Mouse (Mus musculus) stomach, postnatal 0 days (tissue): Measurements from ENCODE around the gene Olfr155.

Experiments
- CTCF ChIP-seq: IDR thresholded peaks from 2 replicates; pipeline ENCODE4 v1.5.1; 2016; ENCODE audit warnings: antibody characterized with exemption, low read depth, mild to moderate bottlenecking, moderate library complexity
- EP300 ChIP-seq: optimal IDR thresholded peaks from 2 replicates; pipeline ENCODE3; 2016; ENCODE audit warnings: antibody characterized with exemption

DNA sequence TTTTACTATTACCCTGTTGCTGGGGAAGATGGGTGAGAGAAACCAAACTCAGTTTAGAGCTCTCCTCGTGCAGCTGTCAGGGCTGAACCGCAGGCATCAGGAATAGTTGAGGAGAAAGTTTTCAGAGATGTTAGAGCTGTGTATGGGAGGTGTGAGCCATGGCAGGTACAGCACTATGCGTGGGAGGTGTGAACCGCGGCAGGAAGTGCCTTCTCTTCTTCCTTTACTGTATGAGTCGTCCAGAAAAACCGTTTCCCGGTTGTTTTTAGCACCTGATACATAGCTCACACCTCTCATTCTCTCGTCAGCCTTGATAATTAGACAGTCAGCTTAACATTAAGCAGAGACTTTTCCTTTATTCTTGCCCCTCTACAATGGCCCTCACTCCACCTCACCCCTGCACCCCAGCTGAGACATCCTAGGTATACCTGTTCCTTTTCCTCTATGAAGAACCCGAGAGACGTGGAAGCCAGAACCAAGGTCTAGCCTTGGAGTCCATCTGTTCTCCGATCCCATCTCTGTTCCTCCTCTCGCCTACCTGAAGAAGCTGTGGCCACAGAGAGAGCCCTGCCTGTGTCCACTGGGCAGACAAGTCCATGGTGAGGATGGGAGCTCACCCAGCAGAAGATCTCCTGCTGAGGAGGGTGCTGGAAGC lies 28.3 kb upstream of the Olfr155 start:
- TF ChIP-seq CTCF (no peak), EP300 (no peak)
